Mouse (Mus musculus) embryonic facial prominence, embryonic 15.5 days (tissue): ENCODE data around the gene Amotl1. TPM values are rescaled to one million over a fixed set of nuclear protein-coding genes. Genes with fewer than 3 reads are reported as not detected.

Experiments used
- ATAC-seq: fragments of 200-750 bp; cut with Nextera tagmentation; 2 replicates; pipeline ENCODE4 v1.8.0; 2017; ENCODE audit warnings: low read depth, moderate TSS enrichment; ENCODE audit not compliant: insufficient number of reproducible peaks, low FRiP score, low TSS enrichment
- H3K27ac ChIP-seq: fragments of 300-500 bp; sonication (generic); replicated peaks from 2 replicates; pipeline ENCODE4 v1.5.1; 2015; ENCODE audit warnings: mild to moderate bottlenecking, inconsistent platforms
- H3K27me3 ChIP-seq: fragments of 300-500 bp; sonication (generic); 2 replicates; pipeline ENCODE4 v1.6.1; 2015; ENCODE audit warnings: inconsistent platforms
- H3K36me3 ChIP-seq: fragments of 300-500 bp; sonication (generic); 2 replicates; pipeline ENCODE4 v1.6.1; 2015; ENCODE audit warnings: mild to moderate bottlenecking, inconsistent platforms
- H3K4me1 ChIP-seq: fragments of 300-500 bp; sonication (generic); 2 replicates; pipeline ENCODE4 v1.6.1; 2015; ENCODE audit warnings: inconsistent platforms
- H3K4me2 ChIP-seq: fragments of 300-500 bp; sonication (generic); replicated peaks from 2 replicates; pipeline ENCODE4 v1.6.1; 2015; ENCODE audit warnings: mild to moderate bottlenecking, inconsistent platforms
- H3K4me3 ChIP-seq: fragments of 300-500 bp; sonication (generic); replicated peaks from 2 replicates; pipeline ENCODE4 v1.5.1; 2015; ENCODE audit warnings: mild to moderate bottlenecking, inconsistent platforms
- H3K9ac ChIP-seq: fragments of 300-500 bp; sonication (generic); 2 replicates; pipeline ENCODE4 v1.6.1; 2015; ENCODE audit warnings: inconsistent platforms
- H3K9me3 ChIP-seq: fragments of 300-500 bp; sonication (generic); replicated peaks from 2 replicates; pipeline ENCODE4 v1.6.1; 2016; ENCODE audit warnings: inconsistent platforms
- WGBS: fragments of 180-500 bp; shearing (Covaris S2); methylation state at CpG from one replicate; pipeline ENCODE4 v1.1.7; 2015; 5-methylcytosine and 5-hydroxymethylcytosine counted together
- polyA plus RNA-seq: library from polyadenylated mRNA; unstranded; fragments of >200 nt; fragmentation: Nextera tagmentation; extraction: Ambion mirVana; gene quantifications from 2 replicates; pipeline ENCODE4 v1.2.1, GENCODE M21; 2015

Gene Amotl1
- polyA plus RNA-seq, 1 experiment from 2014 or later = 34.2 TPM

- Histone ChIP-seq H3K27me3 (no peaks in the 10 kb centered on the region), H3K27ac (no peak overlapping the region), H3K36me3 (peaks cover 7% of the 10 kb centered on the region; the same call in 1 of the 2 replicates), H3K4me3 (no peak overlapping the region), H3K9me3 (no peaks in the 10 kb centered on the region), H3K9ac (no peak overlapping the region), H3K4me2 (no peak overlapping the region), H3K4me1 (no peaks in the 10 kb centered on the region)
- WGBS = 31% methylated on average over 1 of the region's 1 CpGs
- no peak for ATAC-seq
These were observed 127.6 kb downstream of the Amotl1 start for GRCm38 (mm10) chr9:14517296-14517695.

DNA sequence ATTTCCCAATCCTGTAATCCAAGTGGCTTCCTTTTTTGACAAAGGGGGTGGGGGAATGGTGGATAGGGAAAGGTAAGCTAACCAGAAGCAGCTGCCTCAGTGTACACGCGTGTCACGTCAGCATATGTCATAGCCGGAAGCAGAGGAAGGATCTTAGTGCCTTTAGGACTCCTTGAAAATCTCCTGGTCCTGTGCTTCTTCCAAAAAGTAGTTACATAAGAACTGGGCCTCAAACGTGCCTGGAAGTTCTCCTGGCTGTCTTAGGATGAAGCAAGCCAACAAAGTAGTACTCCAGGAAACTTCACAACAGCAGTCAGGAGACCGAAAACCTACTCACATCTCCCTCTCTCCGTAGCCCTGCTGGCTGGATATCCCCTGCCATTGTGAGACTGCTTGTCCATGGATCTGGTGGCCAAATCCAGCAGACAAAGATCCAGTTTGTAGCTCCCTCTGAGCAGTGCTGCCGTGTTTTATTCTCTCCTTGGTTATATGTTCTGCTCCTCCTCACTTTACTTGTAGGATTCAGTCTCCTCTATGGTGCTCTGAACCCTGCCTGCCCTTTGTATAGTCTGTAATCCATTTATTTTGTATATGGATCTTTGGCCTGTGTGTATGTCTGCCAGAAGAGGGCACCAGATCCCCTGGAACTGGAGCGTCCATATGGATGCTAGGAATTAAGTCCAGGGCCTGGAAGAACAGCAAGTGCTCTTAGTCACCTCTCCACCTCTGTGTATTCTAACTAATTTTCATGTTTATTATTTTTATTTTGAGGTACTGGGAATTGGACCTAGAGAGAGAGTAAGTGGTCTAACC, 132.0 kb downstream of the Amotl1 start:
- no peaks in the 10 kb centered on the region for H3K9me3 ChIP-seq
- ATAC-seq = peak; percentile 63; the same call in 1 of the 2 replicates
- peaks cover 39% of the 10 kb centered on the region for H3K36me3 ChIP-seq
- H3K4me3 ChIP-seq = no peak overlapping the region
- no peak overlapping the region for H3K9ac ChIP-seq
- H3K27ac ChIP-seq = 0 out of 2 replicates have a peak overlapping the region, but pooled peaks have one; percentile 39
- no peak overlapping the region for H3K4me2 ChIP-seq
- WGBS = 68% methylated on average over 9 of the region's 9 CpGs
- H3K27me3 ChIP-seq = no peaks in the 10 kb centered on the region
- no peaks in the 10 kb centered on the region for H3K4me1 ChIP-seq

DNA sequence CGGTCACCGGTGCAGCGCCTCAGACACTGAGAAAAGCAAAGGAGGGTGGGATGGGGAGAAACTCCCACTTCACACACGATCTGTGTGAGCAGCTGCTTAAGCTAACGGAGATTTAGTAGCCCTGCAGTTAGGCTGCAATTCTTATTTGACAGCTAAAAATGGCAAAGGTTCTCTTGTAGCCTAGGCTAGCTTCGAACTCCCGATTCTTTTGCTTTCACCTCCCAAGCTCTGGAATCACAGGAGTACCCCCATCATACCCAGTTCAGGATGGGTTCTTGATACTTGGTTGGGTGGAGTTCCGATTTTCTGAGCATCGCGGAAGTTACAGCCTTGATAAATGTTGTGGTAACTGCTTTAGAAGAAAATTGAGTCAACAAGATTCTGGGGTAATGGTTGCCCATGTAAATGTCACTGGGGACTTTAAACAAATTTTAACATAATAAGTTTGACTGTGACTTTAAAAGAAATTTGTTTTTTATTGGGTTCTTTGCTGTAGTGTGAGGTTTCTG, 143.9 kb downstream of the Amotl1 start:
- Histone ChIP-seq H3K27ac (peak overlapping the region; percentile 76), H3K4me1 (peaks cover 10% of the 10 kb centered on the region)
- whole genome bisulfite sequencing = 5% methylated on average over 10 of the region's 10 CpGs

DNA sequence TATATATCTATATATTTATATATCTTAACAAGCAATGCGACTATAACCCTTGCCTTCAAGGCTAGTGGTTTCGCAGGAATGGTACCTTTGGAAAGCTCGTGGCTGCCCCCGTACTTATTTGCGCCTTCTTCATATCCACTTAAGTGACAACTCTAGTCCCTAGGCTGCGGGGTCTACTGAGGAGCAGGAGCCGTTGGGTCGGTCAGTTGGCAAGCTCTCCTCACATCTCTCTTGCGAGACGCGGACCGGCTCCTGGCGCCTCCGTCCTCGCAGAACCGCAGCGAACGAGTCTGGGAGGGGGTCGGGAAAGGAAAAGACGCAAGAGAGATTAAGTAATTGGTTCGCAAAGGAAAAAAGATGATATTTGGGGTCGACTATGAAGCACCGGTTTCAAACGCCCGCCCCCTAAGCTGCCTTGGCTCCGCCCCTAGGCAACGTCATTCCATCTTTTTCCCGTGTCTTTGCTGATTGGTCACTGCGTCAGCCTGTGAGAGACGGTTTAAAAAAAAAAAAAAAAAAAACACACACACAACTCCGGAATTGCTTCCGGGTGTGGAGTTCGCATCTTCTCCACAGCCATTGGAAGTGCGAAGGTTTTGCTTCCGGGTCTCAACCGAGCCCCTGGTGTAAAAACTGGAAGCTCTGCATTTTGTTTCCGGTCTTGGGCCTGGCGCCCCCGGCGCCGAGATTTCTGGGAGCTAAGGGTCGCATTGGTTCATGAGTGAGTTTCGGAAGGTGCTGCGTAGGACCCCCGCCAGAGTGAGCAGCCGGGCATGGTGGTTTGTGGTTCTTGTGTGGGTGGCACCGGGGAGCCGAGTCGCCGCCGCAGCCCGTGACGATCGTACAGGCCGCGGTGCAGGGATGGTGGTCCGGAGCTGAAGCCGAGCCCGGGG, 144.6 kb downstream of the Amotl1 start, which contains the start of the genes Kdm4d and Cwc15:
Gene Kdm4d (minus strand): TSS at position 460 of the 893 bp plus-strand sequence.
Gene Cwc15 (plus strand): TSS at position 595 of the 893 bp plus-strand sequence.
- H3K9ac ChIP-seq = peak within 1 kb of the TSS; percentile 80
- peak within 1 kb of the TSS; percentile 66 for H3K4me2 ChIP-seq
- under 1% methylated on average over 59 of the region's 59 CpGs for WGBS
- ATAC-seq = peak; percentile 99
- H3K9me3 ChIP-seq = no peaks in the 10 kb centered on the region
- H3K27me3 ChIP-seq = no peaks in the 10 kb centered on the region
- H3K4me3 ChIP-seq = peak within 1 kb of the TSS; percentile 85
- peak within 1 kb of the TSS; percentile 76 for H3K27ac ChIP-seq
- peaks cover 30% of the 10 kb centered on the region for H3K36me3 ChIP-seq
- peaks cover 10% of the 10 kb centered on the region for H3K4me1 ChIP-seq

More for the DNA sequence above, 143.9 kb downstream of the Amotl1 start:
- peaks cover 37% of the 10 kb centered on the region for H3K36me3 ChIP-seq
- no peak for ATAC-seq
- H3K4me3 ChIP-seq = peak overlapping the region; percentile 85
- H3K27me3 ChIP-seq = no peaks in the 10 kb centered on the region
- peak overlapping the region; percentile 80 for H3K9ac ChIP-seq
- no peaks in the 10 kb centered on the region for H3K9me3 ChIP-seq
- peak overlapping the region; percentile 52 for H3K4me2 ChIP-seq

- Histone ChIP-seq H3K9ac (no peak overlapping the region), H3K4me1 (peaks cover 10% of the 10 kb centered on the region), H3K4me3 (peak overlapping the region; percentile 85), H3K27me3 (no peaks in the 10 kb centered on the region), H3K36me3 (peaks cover 21% of the 10 kb centered on the region), H3K9me3 (no peaks in the 10 kb centered on the region), H3K27ac (no peak overlapping the region), H3K4me2 (peak overlapping the region; percentile 66)
- no peak for ATAC-seq
- 80% methylated on average over 4 of the region's 4 CpGs for WGBS
These were observed 145.8 kb downstream of the Amotl1 start for GRCm38 (mm10) chr9:14498896-14499705.

Other genes with a start within 250 kb of the Amotl1 start
- gene Kdm4d, start 144.6 kb downstream of the Amotl1 start, polyA plus RNA-seq = 0.55 and 0.85 TPM in 2 replicates
- 144 and 152 TPM in 2 replicates for gene Cwc15, start 144.4 kb downstream of the Amotl1 start, polyA plus RNA-seq
- 0.08 and 0.11 TPM in 2 replicates for gene Piwil4, start 95.7 kb upstream of the Amotl1 start, polyA plus RNA-seq
- gene Fut4, start 107.3 kb upstream of the Amotl1 start, polyA plus RNA-seq = 2.1 and 2.4 TPM in 2 replicates
- 9.0 and 18.5 TPM in 2 replicates for gene 1700012B09Rik, start 126.0 kb upstream of the Amotl1 start, polyA plus RNA-seq
- 21.5 and 22.4 TPM in 2 replicates for gene Mre11a, start 139.6 kb upstream of the Amotl1 start, polyA plus RNA-seq
- 40.6 and 42.8 TPM in 2 replicates for gene Ankrd49, start 139.8 kb upstream of the Amotl1 start, polyA plus RNA-seq
- 1.4 and 3.5 TPM in 2 replicates for gene Gpr83, start 215.2 kb upstream of the Amotl1 start, polyA plus RNA-seq